Comparison of ENCODE assay signal across 8 mouse cellular contexts in the genomic region with DNA sequence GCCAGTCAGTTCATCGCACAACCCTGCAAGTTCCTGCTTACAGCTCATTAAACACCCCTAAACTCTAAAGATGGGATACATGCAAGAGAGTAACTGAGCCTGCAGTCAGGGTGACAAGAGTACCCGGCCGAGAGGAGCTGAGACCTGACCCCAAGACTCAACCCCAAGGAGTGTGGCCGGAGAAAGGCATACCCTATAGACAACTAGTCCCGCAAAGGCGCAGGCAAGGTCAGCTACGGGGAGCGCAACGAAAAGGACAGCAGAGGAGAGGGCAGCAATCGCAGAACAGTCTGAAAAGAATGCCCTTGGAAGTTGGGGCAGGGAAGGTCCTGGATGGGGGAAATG. TPM values are rescaled to one million over a fixed set of nuclear protein-coding genes. Genes with fewer than 3 reads are reported as not detected.
DNase-seq lines count a peak whose midpoint lies in the region; ATAC-seq lines count a peak whose summit lies in the region.

No protein-coding gene starts in this region.

- H3K27me3 ChIP-seq in heart, embryonic 12.5 days (replicated peaks): no peaks in the 10 kb centered on the region
- H3K27me3 ChIP-seq in liver, embryonic 13.5 days: peaks cover 52% of the 10 kb centered on the region
- H3K27me3 ChIP-seq in stomach, embryonic 15.5 days (replicated peaks): no peaks in the 10 kb centered on the region

- H3K27ac ChIP-seq in heart, embryonic 12.5 days (ENCODE audit: poor library complexity, severe bottlenecking): peak overlapping the region; percentile 98
- H3K27ac ChIP-seq in liver, embryonic 13.5 days: no peak overlapping the region
- H3K27ac ChIP-seq in stomach, embryonic 15.5 days: peak overlapping the region; percentile 96

- no peak for ATAC-seq in heart, embryonic 12.5 days (ENCODE audit: insufficient number of reproducible peaks, low FRiP score)
- ATAC-seq in liver, embryonic 13.5 days (ENCODE audit: low read depth): no peak
- ATAC-seq in stomach, embryonic 15.5 days (ENCODE audit: insufficient read depth, low FRiP score, low read depth): no peak

- H3K4me2 ChIP-seq in heart, embryonic 12.5 days: peak overlapping the region; percentile 75
- H3K4me2 ChIP-seq in liver, embryonic 13.5 days: peak overlapping the region; percentile 93
- peak overlapping the region; percentile 87 for H3K4me2 ChIP-seq in stomach, embryonic 15.5 days

- H3K4me1 ChIP-seq in heart, embryonic 12.5 days (replicated peaks): peaks cover 36% of the 10 kb centered on the region
- peaks cover 25% of the 10 kb centered on the region for H3K4me1 ChIP-seq in liver, embryonic 13.5 days (replicated peaks)
- H3K4me1 ChIP-seq in stomach, embryonic 15.5 days: peaks cover 19% of the 10 kb centered on the region

- H3K36me3 ChIP-seq in heart, embryonic 12.5 days: no peaks in the 10 kb centered on the region
- H3K36me3 ChIP-seq in liver, embryonic 13.5 days: no peaks in the 10 kb centered on the region
- no peaks in the 10 kb centered on the region for H3K36me3 ChIP-seq in stomach, embryonic 15.5 days

- H3K9ac ChIP-seq in heart, embryonic 12.5 days: peak overlapping the region; percentile 95
- H3K9ac ChIP-seq in liver, embryonic 13.5 days: peak overlapping the region; percentile 77
- peak overlapping the region; percentile 92 for H3K9ac ChIP-seq in stomach, embryonic 15.5 days

- WGBS in heart, embryonic 12.5 days: under 1% methylated on average over 10 of the region's 10 CpGs
- WGBS in liver, embryonic 13.5 days (ENCODE audit: insufficient replicate concordance): 2% methylated on average over 10 of the region's 10 CpGs
- under 1% methylated on average over 10 of the region's 10 CpGs for WGBS in stomach, embryonic 15.5 days

- DNase-seq in embryo, embryonic 10 days (ENCODE audit: low spot score): peak; percentile 48
- no peak for DNase-seq in embryo, embryonic 9.5 days (ENCODE audit: extremely low spot score)
- peak; percentile 11 for DNase-seq in right cerebral cortex, postnatal 14 days
- DNase-seq in right cerebral cortex, postnatal 4 days: no peak
- peak; percentile 3 for DNase-seq in liver, embryonic 13.5 days
- DNase-seq in urinary bladder, postnatal 10 days (ENCODE audit: low spot score): no peak

- H3K9me3 ChIP-seq in heart, embryonic 12.5 days (replicated peaks): no peaks in the 10 kb centered on the region
- no peaks in the 10 kb centered on the region for H3K9me3 ChIP-seq in liver, embryonic 13.5 days (replicated peaks)
- no peaks in the 10 kb centered on the region for H3K9me3 ChIP-seq in stomach, embryonic 15.5 days

- peak overlapping the region; percentile 80 for H3K4me3 ChIP-seq in heart, embryonic 12.5 days
- peak overlapping the region; percentile 76 for H3K4me3 ChIP-seq in liver, embryonic 13.5 days (replicated peaks)
- peak overlapping the region; percentile 88 for H3K4me3 ChIP-seq in stomach, embryonic 15.5 days (replicated peaks)

RNA-seq across cellular contexts. Expression of a gene that starts 0.3 kb away (rescaled TPM):
- 8.5 and 9.2 TPM in 2 replicates for polyA plus RNA-seq in heart, embryonic 12.5 days (2016; fragmentation: Nextera tagmentation; extraction: Ambion mirVana)
- 0.90 and 1.1 TPM in 2 replicates for polyA plus RNA-seq in liver, embryonic 13.5 days (2015; fragmentation: Nextera tagmentation; extraction: Ambion mirVana)
- polyA plus RNA-seq in stomach, embryonic 15.5 days (2015; fragmentation: Nextera tagmentation; extraction: Ambion mirVana): 5.4 and 5.6 TPM in 2 replicates

RNA-seq across cellular contexts. Expression of a gene that starts 50.5 kb away (rescaled TPM):
- polyA plus RNA-seq in heart, embryonic 12.5 days (2016; fragmentation: Nextera tagmentation; extraction: Ambion mirVana): not detected in 2 replicates
- polyA plus RNA-seq in liver, embryonic 13.5 days (2015; fragmentation: Nextera tagmentation; extraction: Ambion mirVana): not detected in 2 replicates
- not detected in 2 replicates for polyA plus RNA-seq in stomach, embryonic 15.5 days (2015; fragmentation: Nextera tagmentation; extraction: Ambion mirVana)

Comparison
In these comparisons a context has a peak if more than half of its experiments do, and no peak if none do; other contexts are left out.
1. DNase-seq: peak in embryo, embryonic 10 days (single experiment), right cerebral cortex, postnatal 14 days (single experiment) and liver, embryonic 13.5 days (single experiment); none in embryo, embryonic 9.5 days (single experiment), right cerebral cortex, postnatal 4 days (single experiment) and urinary bladder, postnatal 10 days (single experiment).
2. Peak in every context shown above with its lines, with median percentiles within 50 percentile points of each other: H3K4me2 ChIP-seq, H3K4me3 ChIP-seq and H3K9ac ChIP-seq.